In the genomic region with DNA sequence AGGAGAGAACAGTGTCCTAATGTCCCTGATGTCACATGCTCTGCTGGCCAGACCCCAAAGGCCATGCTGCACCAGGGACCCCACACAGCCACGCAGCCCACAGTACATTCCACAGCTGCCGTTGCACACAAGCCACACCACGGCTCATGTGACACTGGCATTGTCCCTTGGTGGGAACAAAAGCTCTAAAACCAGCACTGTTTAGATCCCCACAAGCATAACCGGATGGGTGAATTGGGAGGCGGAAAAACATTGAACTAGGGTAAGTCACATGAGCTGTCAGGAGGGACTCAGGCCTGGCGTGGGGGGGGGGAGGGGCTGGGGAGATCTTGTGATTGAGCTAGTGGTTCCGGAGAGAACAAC, we compare ENCODE assay signal across 9 mouse cellular contexts. TPM values are rescaled to one million over a fixed set of nuclear protein-coding genes. Genes with fewer than 3 reads are reported as not detected.
DNase-seq lines count a peak whose midpoint lies in the region; ATAC-seq and TF ChIP-seq lines count a peak whose summit lies in the region.
"Had no signal": no experiment of that assay in that cellular context is flagged by ENCODE, and none has a peak within 500 bp of the region (broad histone marks: within the 10 kb centered on the region; RNA-seq: fewer than 3 reads in every experiment).

No protein-coding gene starts in this region.

- H3K27ac ChIP-seq in heart, adult 2 months: peak overlapping the region; percentile 74
- H3K27ac ChIP-seq in heart, embryonic 12.5 days (ENCODE audit: poor library complexity, severe bottlenecking): peak overlapping the region; percentile 6; the same call in 1 of the 2 replicates

- ATAC-seq in heart, embryonic 12.5 days (ENCODE audit: insufficient number of reproducible peaks, low FRiP score): no peak

- H3K36me3 ChIP-seq in heart, adult 2 months (ENCODE audit: control insufficient read depth, insufficient read depth, low read length): no peaks in the 10 kb centered on the region; the same call in 1 of the 2 replicates
- H3K36me3 ChIP-seq in heart, embryonic 12.5 days: peaks cover 13% of the 10 kb centered on the region; the same call in 1 of the 2 replicates
- peaks cover 9% of the 10 kb centered on the region for H3K36me3 ChIP-seq in splenic B cell, adult 2 months (ENCODE audit: control insufficient read depth, insufficient read depth, low read length, poor library complexity, severe bottlenecking)
- H3K36me3 ChIP-seq: G1E had no signal

- no peak for TF ChIP-seq POLR2A in heart, adult 2 months (IDR thresholded peaks at IDR 0.05; ENCODE audit: insufficient read depth, low read depth, low read length)

- peaks cover 6% of the 10 kb centered on the region for H3K79me2 ChIP-seq in heart, adult 2 months (replicated peaks; ENCODE audit: control insufficient read depth, insufficient read depth, low read length)

- 26% methylated on average over 7 of the region's 7 CpGs for WGBS in heart, adult 2 months
- WGBS in heart, embryonic 12.5 days: 47% methylated on average over 7 of the region's 7 CpGs

- intact Hi-C loops in heart, adult 2 months (cut with DNase I): loop anchor here (2.0 kb wide), 1 partner anchor 60 kb away; no protein-coding TSS in a partner anchor
- intact Hi-C loops in heart, postnatal 14 days (cut with DNase I): no loop called here

- peak overlapping the region; percentile 10; the same call in 1 of the 2 replicates for H3K4me2 ChIP-seq in heart, embryonic 12.5 days

- H3K9me3 ChIP-seq in heart, embryonic 12.5 days (replicated peaks): no peaks in the 10 kb centered on the region
- H3K9me3 ChIP-seq: G1E had no signal

- H3K4me3 ChIP-seq in heart, adult 2 months: no peak overlapping the region
- H3K4me3 ChIP-seq in heart, embryonic 12.5 days: no peak overlapping the region

- H3K9ac ChIP-seq in heart, adult 2 months (ENCODE audit: low read depth, low read length): peak overlapping the region; percentile 10; the same call in 1 of the 2 replicates
- no peak overlapping the region for H3K9ac ChIP-seq in heart, embryonic 12.5 days

- peak in 1 of 2 experiments; percentile 40 for DNase-seq in heart, adult 2 months
- no peak for DNase-seq in heart, postnatal 14 days
- DNase-seq in Muller cell, postnatal 12 days (ENCODE audit: inconsistent ontology term): peak; percentile 82
- peak; percentile 59 to 64 for DNase-seq in lung, adult 18-20 months
- peak; percentile 61 for DNase-seq in splenic B cell, adult 2 months (ENCODE audit: low read depth, low spot score)
- no peak for DNase-seq in adrenal gland, adult 18-20 months (ENCODE audit: low spot score in 2 of 2)
- DNase-seq in urinary bladder, postnatal 4 days (ENCODE audit: low spot score in 2 of 2): no peak

- peaks cover 35% of the 10 kb centered on the region for H3K4me1 ChIP-seq in heart, adult 2 months (ENCODE audit: control insufficient read depth, insufficient read depth, low read length)
- H3K4me1 ChIP-seq in heart, embryonic 12.5 days (replicated peaks): peaks cover 57% of the 10 kb centered on the region

- no peaks in the 10 kb centered on the region for H3K27me3 ChIP-seq in heart, adult 2 months (ENCODE audit: control insufficient read depth, insufficient read depth, low read length)
- no peaks in the 10 kb centered on the region for H3K27me3 ChIP-seq in heart, embryonic 12.5 days (replicated peaks)
- no peaks in the 10 kb centered on the region for H3K27me3 ChIP-seq in splenic B cell, adult 2 months (ENCODE audit: control insufficient read depth, insufficient read depth, low read length, poor library complexity, severe bottlenecking)

- TF ChIP-seq EP300 in heart, adult 2 months (IDR thresholded peaks at IDR 0.05; ENCODE audit: insufficient read depth, low read depth, low read length): no peak

- no peak for TF ChIP-seq CTCF in heart, adult 2 months (IDR thresholded peaks at IDR 0.05)

RNA-seq across cellular contexts. Expression of a gene that starts 17.5 kb away (rescaled TPM):
- total RNA-seq in heart, adult 2 months (2021): 10 to 100 TPM; 30.4 to 33.5 TPM
- polyA plus RNA-seq in heart, adult 2 months (2012; rRNA removed): 26.0 and 38.0 TPM in 2 replicates
- total RNA-seq in heart, postnatal 14 days (2021): 10 to 100 TPM; 32.8 to 39.2 TPM
- 15.3 and 16.3 TPM in 2 replicates for polyA plus RNA-seq in heart, embryonic 12.5 days (2016; fragmentation: Nextera tagmentation; extraction: Ambion mirVana)
- 10 to 100 TPM; 40.6 to 68.6 TPM for total RNA-seq in adrenal gland, adult 18-20 months (2021)

RNA-seq across cellular contexts. Expression of a gene that starts 45.8 kb away (rescaled TPM):
- 10 to 100 TPM; 21.8 to 25.6 TPM for total RNA-seq in heart, adult 2 months (2021)
- 23.2 and 30.1 TPM in 2 replicates for polyA plus RNA-seq in heart, adult 2 months (2012; rRNA removed)
- 10 to 100 TPM; 18.6 to 21.1 TPM for total RNA-seq in heart, postnatal 14 days (2021)
- polyA plus RNA-seq in heart, embryonic 12.5 days (2016; fragmentation: Nextera tagmentation; extraction: Ambion mirVana): 10.3 and 10.7 TPM in 2 replicates
- 10 to 100 TPM; 28.2 to 29.1 TPM for total RNA-seq in adrenal gland, adult 18-20 months (2021)

Comparison
In these comparisons a context has a peak if more than half of its experiments do, and no peak if none do; other contexts are left out.
1. DNase-seq: peak in Muller cell, postnatal 12 days (single experiment), lung, adult 18-20 months (2 of 2) and splenic B cell, adult 2 months (single experiment); none in heart, postnatal 14 days (0 of 2), adrenal gland, adult 18-20 months (0 of 2) and urinary bladder, postnatal 4 days (0 of 2).